Mouse (Mus musculus) heart, adult 10 weeks (tissue): ENCODE results near the gene Olfr1494. TPM values are rescaled to one million over a fixed set of nuclear protein-coding genes. Genes with fewer than 3 reads are reported as not detected.

Source experiments
- polyA plus RNA-seq: library from polyadenylated mRNA; stranded (reverse); fragments of 350-450 nt; fragmentation: Illumina TruSeq; extraction: RNeasy Lipid Tissue Mini Kit (QIAGEN cat#74804); gene quantifications from one replicate; pipeline ENCODE4 v1.2.3, GENCODE M21; 2014; ENCODE audit warnings: low read depth, low replicate concordance

Gene Olfr1494
- polyA plus RNA-seq, result not detected

DNA sequence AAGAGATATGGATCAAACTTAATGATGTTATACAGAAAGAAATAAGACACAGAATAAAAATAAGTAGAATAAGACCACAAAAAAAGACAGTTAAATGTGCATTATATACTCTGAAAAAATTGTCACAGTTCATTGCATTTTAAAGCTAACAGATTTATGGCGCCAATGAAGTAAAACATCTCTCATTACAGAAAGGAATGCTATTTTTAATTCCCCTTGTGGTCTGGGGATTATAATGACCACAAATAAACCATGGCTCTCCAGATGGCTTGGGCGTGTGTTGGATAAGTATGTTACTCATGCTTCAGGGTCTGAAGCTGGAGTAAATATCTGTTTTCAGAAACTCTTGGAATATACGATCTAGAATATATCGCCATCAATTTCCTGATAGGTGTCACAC is at the start of gene Olfr1494:
Gene Olfr1494, plus strand, starts transcription at position 301 of the 400 bp plus-strand sequence.

DNA sequence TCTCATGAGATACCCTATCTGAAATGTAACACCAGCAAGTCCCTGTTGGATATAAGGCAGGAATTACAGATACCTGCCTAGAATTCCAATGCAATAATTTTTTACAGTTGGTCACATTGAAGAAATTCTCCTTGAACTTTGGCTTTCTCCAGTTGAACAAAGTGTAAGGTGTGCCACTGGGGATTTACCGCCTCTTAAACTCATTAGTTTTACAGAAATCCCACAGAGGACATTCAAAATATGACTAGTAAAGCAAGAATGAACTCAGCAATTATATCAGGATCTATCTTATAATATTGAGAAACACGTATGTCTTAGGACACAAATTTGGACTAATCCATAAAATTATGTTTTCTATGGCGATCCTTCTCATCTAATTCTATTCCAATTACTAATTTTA is 42.6 kb upstream of the Olfr1494 start, which contains the start of gene Olfr1491:
Gene Olfr1491, plus strand, starts transcription at position 301 of the 400 bp plus-strand sequence.

GRCm38 (mm10) chr19:13722978-13723377 is 16.6 kb upstream of the Olfr1494 start, which contains the start of gene Olfr1493-ps1:
Gene Olfr1493-ps1 (plus strand): TSS chr19:13723278.

DNA sequence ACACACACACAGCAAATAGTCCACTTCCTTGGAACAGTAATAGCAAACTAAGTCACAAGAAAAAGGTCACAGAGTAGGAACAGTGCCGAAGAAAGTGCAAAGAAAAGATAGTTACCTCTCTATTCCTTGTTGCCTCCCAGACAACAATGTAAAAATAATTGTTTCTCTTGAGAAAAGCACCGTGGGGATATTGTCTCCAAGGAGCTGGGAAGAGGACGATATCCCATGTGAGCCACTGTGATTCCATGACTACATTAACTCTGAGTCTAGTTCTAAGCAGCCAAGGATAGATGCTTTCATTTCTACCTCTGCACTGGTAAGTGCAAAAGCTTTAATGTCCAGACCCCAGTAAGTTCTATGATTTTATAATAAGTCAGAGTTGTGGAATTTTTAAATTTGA is 24.8 kb downstream of the Olfr1494 start, which contains the start of gene Olfr1495:
Gene Olfr1495, plus strand, starts transcription at position 301 of the 400 bp plus-strand sequence.

DNA sequence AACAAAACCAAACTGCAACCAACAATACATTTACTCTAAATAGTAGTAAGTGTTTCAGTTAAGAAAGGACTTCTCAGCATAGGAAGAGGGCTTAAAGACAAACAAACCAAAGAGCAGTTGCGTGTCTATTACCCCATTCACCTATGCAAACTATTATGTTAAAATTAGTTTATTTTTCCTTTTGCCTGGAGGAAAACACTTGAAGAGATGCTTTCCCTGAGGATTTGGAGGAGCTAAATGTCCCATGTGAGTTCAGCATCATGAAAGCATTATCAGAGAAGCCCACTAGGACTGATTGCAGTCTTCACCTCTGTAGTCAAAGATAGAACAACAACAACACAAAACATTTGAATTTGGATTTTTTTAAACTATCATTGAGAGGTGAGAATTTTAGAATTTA is 38.0 kb downstream of the Olfr1494 start, which contains the start of gene Olfr1496:
Gene Olfr1496, plus strand, starts transcription at position 301 of the 400 bp plus-strand sequence.

DNA sequence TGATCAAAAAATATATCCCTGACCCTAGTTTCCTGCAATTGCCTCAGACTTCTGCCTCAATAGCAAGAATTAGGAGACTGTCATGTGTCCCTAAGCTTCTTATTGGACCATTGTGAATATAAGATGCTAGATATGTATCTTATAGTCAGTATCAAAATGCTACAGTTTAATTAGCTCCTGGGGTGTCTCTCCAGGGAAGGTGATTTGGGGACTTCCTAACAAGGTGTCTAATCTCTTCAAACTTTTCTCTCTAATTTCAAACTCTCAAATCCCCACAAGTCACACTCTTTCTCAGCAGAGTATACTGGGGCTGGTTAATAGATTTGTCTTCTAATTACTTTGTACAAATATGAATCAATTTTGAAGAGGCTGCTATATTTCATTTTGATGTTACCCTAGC is 58.6 kb downstream of the Olfr1494 start, which contains the start of gene Olfr1497:
Gene Olfr1497, minus strand, starts transcription at position 101 of the 400 bp plus-strand sequence.

Other genes starting within 250 kb of the Olfr1494 start
- gene Olfr1477, start 239.2 kb upstream of the Olfr1494 start, polyA plus RNA-seq, result not detected
- not detected for gene Olfr1480, start 211.8 kb upstream of the Olfr1494 start, polyA plus RNA-seq
- gene Olfr1484, start 156.2 kb upstream of the Olfr1494 start, polyA plus RNA-seq, result not detected
- gene Olfr1487, start 122.4 kb upstream of the Olfr1494 start, polyA plus RNA-seq, result not detected
- not detected for gene Olfr1489, start 108.1 kb upstream of the Olfr1494 start, polyA plus RNA-seq
- gene Olfr1490, start 88.6 kb upstream of the Olfr1494 start, polyA plus RNA-seq, result not detected
- not detected for gene Olfr1491, start 42.5 kb upstream of the Olfr1494 start, polyA plus RNA-seq
- not detected for gene Olfr1493-ps1, start 16.4 kb upstream of the Olfr1494 start, polyA plus RNA-seq
- gene Olfr1495, start 24.9 kb downstream of the Olfr1494 start, polyA plus RNA-seq, result not detected
- gene Olfr1496, start 38.1 kb downstream of the Olfr1494 start, polyA plus RNA-seq, result not detected
- gene Olfr1497, start 58.5 kb downstream of the Olfr1494 start, polyA plus RNA-seq, result not detected
- gene Olfr1499, start 79.7 kb downstream of the Olfr1494 start, polyA plus RNA-seq, result not detected
- not detected for gene Olfr1500, start 90.8 kb downstream of the Olfr1494 start, polyA plus RNA-seq
- gene Olfr1501, start 111.0 kb downstream of the Olfr1494 start, polyA plus RNA-seq, result not detected
- gene Olfr1502, start 122.1 kb downstream of the Olfr1494 start, polyA plus RNA-seq, result not detected
- gene Olfr1504, start 158.2 kb downstream of the Olfr1494 start, polyA plus RNA-seq, result not detected
- not detected for gene Olfr1505, start 173.8 kb downstream of the Olfr1494 start, polyA plus RNA-seq